ENCODE assay signal across 8 mouse cellular contexts in genomic region chr17:33629487-33630125, GRCm38 (mm10). TPM values are rescaled to one million over a fixed set of nuclear protein-coding genes. Genes with fewer than 3 reads are reported as not detected.
DNase-seq lines count a peak whose midpoint lies in the region; ATAC-seq and TF ChIP-seq lines count a peak whose summit lies in the region.

No protein-coding gene starts in this region.

- H3K4me3 ChIP-seq in lung, embryonic 14.5 days (ENCODE audit: low read depth, low read length) = peak overlapping the region; percentile 65
- H3K4me3 ChIP-seq in liver, embryonic 16.5 days (ENCODE audit: low read depth, low read length) = peak overlapping the region; percentile 90

- H3K27me3 ChIP-seq in lung, embryonic 14.5 days (ENCODE audit: insufficient read depth, low read length) = no peaks in the 10 kb centered on the region
- no peaks in the 10 kb centered on the region for H3K27me3 ChIP-seq in liver, embryonic 16.5 days (ENCODE audit: control insufficient read depth, insufficient read depth, low read depth, low read length)

- peak overlapping the region; percentile 85 for H3K4me2 ChIP-seq in lung, embryonic 14.5 days
- peak overlapping the region; percentile 97 for H3K4me2 ChIP-seq in liver, embryonic 16.5 days (ENCODE audit: low read depth, low read length)

- peak overlapping the region; percentile 79 for H3K9ac ChIP-seq in lung, embryonic 14.5 days
- peak overlapping the region; percentile 86 for H3K9ac ChIP-seq in liver, embryonic 16.5 days (ENCODE audit: low read depth, low read length)

- peaks cover 12% of the 10 kb centered on the region for H3K4me1 ChIP-seq in lung, embryonic 14.5 days (ENCODE audit: insufficient read depth)
- peaks cover 20% of the 10 kb centered on the region for H3K4me1 ChIP-seq in liver, embryonic 16.5 days (ENCODE audit: control insufficient read depth, low read depth, low read length)

- H3K9me3 ChIP-seq in lung, embryonic 14.5 days (ENCODE audit: low read depth, low read length) = no peaks in the 10 kb centered on the region
- no peaks in the 10 kb centered on the region for H3K9me3 ChIP-seq in liver, embryonic 16.5 days (replicated peaks; ENCODE audit: control insufficient read depth, low read length)

- H3K36me3 ChIP-seq in lung, embryonic 14.5 days (ENCODE audit: insufficient read depth) = peaks cover 19% of the 10 kb centered on the region
- H3K36me3 ChIP-seq in liver, embryonic 16.5 days (ENCODE audit: control insufficient read depth, insufficient read depth) = no peaks in the 10 kb centered on the region

- peak; percentile 6; the same call in 1 of the 2 replicates for ATAC-seq in lung, embryonic 14.5 days (ENCODE audit: insufficient read depth)
- ATAC-seq in granulocyte monocyte progenitor cell, adult 5-6 weeks (replicated peaks; ENCODE audit: poor library complexity, severe bottlenecking) = 0 out of 2 replicates have a peak, but pooled peaks have one; percentile 1
- ATAC-seq in liver, embryonic 16.5 days (ENCODE audit: low read depth) = peak; percentile 61
- no peak for ATAC-seq in activated CD4-positive, CD25-positive, alpha-beta regulatory T cell, adult 4 months

- TF ChIP-seq CTCF in lung, embryonic 14.5 days (IDR thresholded peaks at IDR 0.05; ENCODE audit: low read depth) = no peak

- 57% methylated on average over 12 of the region's 12 CpGs for WGBS in lung, embryonic 14.5 days
- 56% methylated on average over 12 of the region's 12 CpGs for WGBS in liver, embryonic 16.5 days (ENCODE audit: insufficient replicate concordance)

- DNase-seq in lung, embryonic 14.5 days = no peak
- DNase-seq in lung, postnatal 25 days (ENCODE audit: low spot score) = no peak
- DNase-seq in cerebellum, postnatal 25 days = peak; percentile 34 to 35
- DNase-seq in left cerebral cortex, adult 8-10 months (ENCODE audit: low spot score in 2 of 2) = no peak
- no peak for DNase-seq in frontal cortex, postnatal 36 days (ENCODE audit: low spot score in 2 of 2)

- peak overlapping the region; percentile 98 for H3K27ac ChIP-seq in lung, embryonic 14.5 days (ENCODE audit: low read depth)
- H3K27ac ChIP-seq in liver, embryonic 16.5 days (ENCODE audit: low read length) = peak overlapping the region; percentile 98

RNA-seq across cellular contexts. Expression of gene Zfp414, which starts 0.7 kb away (rescaled TPM):
- polyA plus RNA-seq in lung, embryonic 14.5 days (2014; fragmentation: Nextera tagmentation; extraction: Ambion mirVana) = 68.6 and 74.0 TPM in 2 replicates
- total RNA-seq in granulocyte monocyte progenitor cell, adult 5-6 weeks (2014; fragmentation: Nextera tagmentation) = 73.2 and 79.9 TPM in 2 replicates
- 23.1 and 28.2 TPM in 2 replicates for total RNA-seq in granulocyte monocyte progenitor cell, adult 5-6 weeks (2017)
- 14.4 and 17.9 TPM in 2 replicates for polyA plus RNA-seq in liver, embryonic 16.5 days (2015; fragmentation: Nextera tagmentation; extraction: Ambion mirVana)
- total RNA-seq in left cerebral cortex, adult 8-10 months (2022) = 10 to 100 TPM; 49.7 to 56.8 (median 52.8) TPM
- polyA plus RNA-seq in activated CD4-positive, CD25-positive, alpha-beta regulatory T cell, adult 4 months (2017; shearing (Covaris generic)) = 10 to 100 TPM; 53.6 to 65.2 TPM

RNA-seq across cellular contexts. Expression of gene Pram1, which starts 8.2 kb away (rescaled TPM):
- polyA plus RNA-seq in lung, embryonic 14.5 days (2014; fragmentation: Nextera tagmentation; extraction: Ambion mirVana) = 0.55 and 1.6 TPM in 2 replicates
- total RNA-seq in granulocyte monocyte progenitor cell, adult 5-6 weeks (2014; fragmentation: Nextera tagmentation) = 33.9 TPM in 2 replicates
- total RNA-seq in granulocyte monocyte progenitor cell, adult 5-6 weeks (2017) = 5.6 and 8.1 TPM in 2 replicates
- polyA plus RNA-seq in liver, embryonic 16.5 days (2015; fragmentation: Nextera tagmentation; extraction: Ambion mirVana) = 4.0 and 5.6 TPM in 2 replicates
- under 1 TPM in 1 of 4 experiments, not detected in 3; 0.37 TPM for total RNA-seq in left cerebral cortex, adult 8-10 months (2022)
- polyA plus RNA-seq in activated CD4-positive, CD25-positive, alpha-beta regulatory T cell, adult 4 months (2017; shearing (Covaris generic)) = under 1 TPM; 0.40 to 0.85 TPM

RNA-seq across cellular contexts. Expression of gene Hnrnpm, which starts 57.1 kb away (rescaled TPM):
- polyA plus RNA-seq in lung, embryonic 14.5 days (2014; fragmentation: Nextera tagmentation; extraction: Ambion mirVana) = 407 and 411 TPM in 2 replicates
- 501 and 545 TPM in 2 replicates for total RNA-seq in granulocyte monocyte progenitor cell, adult 5-6 weeks (2014; fragmentation: Nextera tagmentation)
- 269 and 307 TPM in 2 replicates for total RNA-seq in granulocyte monocyte progenitor cell, adult 5-6 weeks (2017)
- polyA plus RNA-seq in liver, embryonic 16.5 days (2015; fragmentation: Nextera tagmentation; extraction: Ambion mirVana) = 121 and 124 TPM in 2 replicates
- 100 to 1,000 TPM in 3 of 4 experiments, 10 to 100 TPM in 1; 92.0 to 129 (median 113) TPM for total RNA-seq in left cerebral cortex, adult 8-10 months (2022)
- 100 to 1,000 TPM; 338 to 341 TPM for polyA plus RNA-seq in activated CD4-positive, CD25-positive, alpha-beta regulatory T cell, adult 4 months (2017; shearing (Covaris generic))

Comparison
In these comparisons a context has a peak if more than half of its experiments do, and no peak if none do; other contexts are left out.
1. DNase-seq: peak in cerebellum, postnatal 25 days (2 of 2); none in lung, embryonic 14.5 days (single experiment), lung, postnatal 25 days (single experiment), left cerebral cortex, adult 8-10 months (0 of 2) and frontal cortex, postnatal 36 days (0 of 2).